Mouse (Mus musculus) liver, adult 2 months (tissue): ENCODE data around the gene Wscd1. TPM values are rescaled to one million over a fixed set of nuclear protein-coding genes. Genes with fewer than 3 reads are reported as not detected.
"Not testable (repeated sequence)": the region's sequence is repeated elsewhere in the genome, so short reads cannot be mapped to it uniquely, and the experiment has no call there.

ENCODE experiments used
- DNase-seq: peaks from one replicate; pipeline ENCODE4 v3.0.0-alpha.2; 2011; ENCODE audit warnings: low read depth, low spot score; ENCODE audit errors: extremely low read depth
- H3K27ac ChIP-seq: fragments of 200-500 bp; replicated peaks from 2 replicates; pipeline ENCODE4 v1.5.1; 2012; ENCODE audit warnings: low read depth, mild to moderate bottlenecking, control low read depth, inconsistent platforms, low read length; ENCODE audit not compliant: insufficient read depth
- H3K27me3 ChIP-seq: fragments of 200-500 bp; 2 replicates; pipeline ENCODE4 v1.6.1; 2012; ENCODE audit warnings: mild to moderate bottlenecking, moderate library complexity, low read length, inconsistent platforms; ENCODE audit not compliant: control insufficient read depth, insufficient read depth
- H3K36me3 ChIP-seq: fragments of 200-500 bp; 2 replicates; pipeline ENCODE4 v1.6.1; 2012; ENCODE audit warnings: low read length, inconsistent platforms; ENCODE audit not compliant: control insufficient read depth, insufficient read depth
- H3K4me1 ChIP-seq: fragments of 200-500 bp; 2 replicates; pipeline ENCODE4 v1.6.1; 2011; ENCODE audit warnings: low read length; ENCODE audit not compliant: control insufficient read depth, insufficient read depth
- H3K4me3 ChIP-seq: fragments of 200-500 bp; 2 replicates; pipeline ENCODE4 v1.5.1; 2011; ENCODE audit warnings: low read depth, mild to moderate bottlenecking, control low read depth, low read length, moderate library complexity; ENCODE audit not compliant: insufficient read depth
- H3K79me2 ChIP-seq: fragments of 200-500 bp; 2 replicates; pipeline ENCODE4 v1.6.1; 2012; ENCODE audit warnings: inconsistent platforms, mild to moderate bottlenecking, low read length, moderate library complexity; ENCODE audit not compliant: control insufficient read depth, insufficient read depth
- H3K9ac ChIP-seq: fragments of 200-500 bp; 2 replicates; pipeline ENCODE4 v1.6.1; 2012; ENCODE audit warnings: low read depth, mild to moderate bottlenecking, control low read depth, inconsistent platforms, low read length
- CTCF ChIP-seq: fragments of 200-500 bp; IDR thresholded peaks from 2 replicates; pipeline ENCODE4 v1.5.1; 2011; ENCODE audit warnings: low read depth, low read length, control low read depth
- POLR2A ChIP-seq: fragments of 200-500 bp; IDR thresholded peaks from 2 replicates; pipeline ENCODE4 v1.6.1; 2011; ENCODE audit warnings: low read length, control low read depth; ENCODE audit not compliant: insufficient read depth; ENCODE audit errors: extremely low read depth
- WGBS: fragments of 180-500 bp; shearing (Covaris S2); methylation state at CpG from one replicate; pipeline ENCODE4 v1.1.7; 2018; 5-methylcytosine and 5-hydroxymethylcytosine counted together
- polyA plus RNA-seq: library from polyadenylated mRNA; depleted of rRNA; stranded (reverse); fragments of >200 nt; gene quantifications from 2 replicates; pipeline ENCODE4 v1.2.3, GENCODE M21; 2012
- total RNA-seq: library from RNA; depleted of rRNA; stranded (reverse); fragments of >200 nt; gene quantifications from 2 replicates; pipeline ENCODE4 v1.2.3, GENCODE M21; 2014

Wscd1 gene
- total and polyA plus RNA-seq, 2 experiments: 0.24 to 0.46 TPM

DNA sequence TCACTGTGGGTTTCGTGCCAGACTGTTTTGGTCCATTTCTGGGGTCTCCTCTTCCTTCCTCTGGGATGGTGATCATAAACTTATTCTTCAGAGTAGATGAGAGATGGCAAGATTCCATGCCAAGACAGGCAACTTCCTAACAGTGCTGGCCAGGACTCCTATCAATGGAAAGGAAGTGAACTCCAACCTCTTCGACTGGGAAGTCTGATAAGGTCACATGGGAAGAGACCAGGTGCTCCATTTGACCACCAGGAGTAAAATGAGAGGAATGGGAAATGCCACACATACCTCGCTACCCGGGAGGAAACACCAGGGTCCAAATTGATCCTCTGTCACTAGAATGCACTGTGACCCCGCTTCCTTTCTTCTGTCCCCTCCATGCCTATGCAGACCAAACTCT, 68.4 kb downstream of the Wscd1 start:
- no peak for DNase-seq
- Histone ChIP-seq H3K27me3 (no peaks in the 10 kb centered on the region; the same call in 1 of the 2 replicates), H3K4me1 (peaks cover 3% of the 10 kb centered on the region; the same call in 1 of the 2 replicates), H3K9ac (no peak overlapping the region), H3K27ac (no peak overlapping the region), H3K79me2 (no peaks in the 10 kb centered on the region), H3K36me3 (no peaks in the 10 kb centered on the region), H3K4me3 (no peak overlapping the region)
- TF ChIP-seq CTCF (no peak), POLR2A (no peak)
- 60% methylated on average over 5 of the region's 5 CpGs for WGBS

DNA sequence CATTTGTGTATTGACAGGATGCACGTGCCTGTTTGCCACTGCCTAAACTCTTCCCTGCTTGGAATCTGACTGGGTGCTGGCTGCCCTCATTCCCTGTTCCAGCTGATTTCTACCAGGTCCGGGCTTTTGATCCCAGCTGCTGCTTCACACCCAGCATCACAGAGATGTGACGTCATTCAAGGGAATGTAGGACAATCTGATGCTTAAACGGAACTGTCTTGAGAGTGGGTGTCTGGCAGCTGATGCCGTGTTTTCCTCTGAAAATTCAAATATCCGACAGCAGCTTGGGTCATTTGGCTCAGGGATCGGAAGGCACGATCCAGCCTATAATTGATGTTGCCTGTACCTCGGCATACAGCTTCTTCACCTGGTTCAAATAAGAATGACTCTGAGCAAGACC, 70.2 kb downstream of the Wscd1 start:
- Histone ChIP-seq H3K79me2 (no peaks in the 10 kb centered on the region), H3K36me3 (no peaks in the 10 kb centered on the region), H3K9ac (no peak overlapping the region), H3K4me1 (peaks cover 3% of the 10 kb centered on the region; the same call in 1 of the 2 replicates), H3K27ac (no peak overlapping the region), H3K27me3 (no peaks in the 10 kb centered on the region; the same call in 1 of the 2 replicates), H3K4me3 (no peak overlapping the region)
- no peak for DNase-seq
- WGBS: 83% methylated on average over 9 of the region's 9 CpGs
- no peak for TF ChIP-seq CTCF
- TF ChIP-seq POLR2A: no peak

DNA sequence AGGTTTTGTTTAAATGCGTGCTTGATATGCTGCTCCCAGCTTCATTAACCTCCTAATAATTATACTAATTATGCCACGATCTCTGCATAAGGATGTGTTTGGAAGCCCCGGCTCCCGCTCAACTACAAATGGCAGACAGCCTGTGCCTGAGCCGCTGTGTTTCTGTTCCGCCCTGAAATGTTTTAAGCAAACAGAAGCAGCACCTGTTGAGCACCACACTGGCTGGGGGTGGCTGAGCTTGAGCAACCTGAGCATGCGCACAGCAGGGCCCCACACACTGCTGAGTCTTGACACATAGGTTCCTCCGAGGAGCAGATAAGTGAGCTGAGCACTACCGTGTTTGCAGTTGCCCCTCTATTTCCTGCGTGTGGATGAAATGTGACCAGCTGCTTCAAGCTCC, 71.1 kb downstream of the Wscd1 start:
- WGBS: 25% methylated on average over 10 of the region's 10 CpGs
- Histone ChIP-seq H3K27ac (no peak overlapping the region), H3K4me1 (peaks cover 3% of the 10 kb centered on the region; the same call in 1 of the 2 replicates), H3K9ac (no peak overlapping the region), H3K79me2 (no peaks in the 10 kb centered on the region), H3K36me3 (no peaks in the 10 kb centered on the region), H3K27me3 (no peaks in the 10 kb centered on the region; the same call in 1 of the 2 replicates), H3K4me3 (no peak overlapping the region)
- no peak for TF ChIP-seq POLR2A
- no peak for TF ChIP-seq CTCF
- DNase-seq: no peak

DNA sequence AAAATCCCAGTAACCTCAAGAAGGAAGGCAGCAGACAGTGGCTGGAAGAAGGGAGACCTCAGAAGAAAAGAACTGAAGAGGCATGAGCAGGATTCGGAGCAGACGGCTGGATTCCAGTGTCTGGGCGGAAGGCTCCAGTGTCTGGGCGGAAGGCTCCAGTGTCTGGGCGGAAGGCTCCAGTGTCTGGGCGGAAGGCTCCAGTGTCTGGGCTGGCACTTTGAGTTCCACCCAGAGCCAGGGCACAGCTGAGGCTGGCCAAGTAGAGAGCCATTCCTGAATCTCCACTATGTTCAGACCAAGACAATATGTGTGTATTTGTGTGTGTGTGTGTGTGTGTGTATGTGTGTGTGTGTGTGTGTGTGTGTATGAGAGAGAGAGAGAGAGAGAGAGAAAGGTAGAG, 71.8 kb downstream of the Wscd1 start:
- DNase-seq, H3K4me3 ChIP-seq, H3K79me2 ChIP-seq, H3K9ac ChIP-seq, H3K4me1 ChIP-seq, H3K27ac ChIP-seq, H3K36me3 ChIP-seq, H3K27me3 ChIP-seq: not testable (repeated sequence)
- 91% methylated on average over 6 of the region's 6 CpGs for WGBS

DNA sequence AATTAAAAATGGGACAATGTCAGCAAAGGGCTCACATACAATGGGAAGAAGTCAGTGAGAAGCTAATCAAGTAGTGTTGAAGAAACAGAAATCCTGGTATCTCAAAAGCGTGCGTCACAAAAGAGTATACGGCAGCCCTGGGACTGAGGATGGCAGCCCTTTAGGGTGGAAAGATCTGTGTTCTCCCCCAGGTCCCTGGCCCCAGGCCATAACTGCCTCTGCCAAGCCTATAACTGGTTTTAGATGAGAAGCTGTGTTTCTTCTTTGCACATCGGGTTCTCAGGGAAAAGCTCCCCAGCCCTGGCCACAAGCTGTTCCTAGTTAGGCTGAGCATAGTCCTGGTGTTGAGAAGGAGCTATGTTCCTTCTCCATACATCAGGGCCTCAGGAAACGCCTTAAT, 72.3 kb downstream of the Wscd1 start:
- H3K27ac ChIP-seq: no peak overlapping the region
- H3K9ac ChIP-seq: no peak overlapping the region
- DNase-seq: no peak
- no peaks in the 10 kb centered on the region; the same call in 1 of the 2 replicates for H3K27me3 ChIP-seq
- no peaks in the 10 kb centered on the region for H3K79me2 ChIP-seq
- no peak for TF ChIP-seq POLR2A
- no peak for TF ChIP-seq CTCF
- no peaks in the 10 kb centered on the region for H3K36me3 ChIP-seq
- no peak overlapping the region for H3K4me3 ChIP-seq
- H3K4me1 ChIP-seq: peaks cover 3% of the 10 kb centered on the region; the same call in 1 of the 2 replicates
- 90% methylated on average over 5 of the region's 5 CpGs for WGBS

DNA sequence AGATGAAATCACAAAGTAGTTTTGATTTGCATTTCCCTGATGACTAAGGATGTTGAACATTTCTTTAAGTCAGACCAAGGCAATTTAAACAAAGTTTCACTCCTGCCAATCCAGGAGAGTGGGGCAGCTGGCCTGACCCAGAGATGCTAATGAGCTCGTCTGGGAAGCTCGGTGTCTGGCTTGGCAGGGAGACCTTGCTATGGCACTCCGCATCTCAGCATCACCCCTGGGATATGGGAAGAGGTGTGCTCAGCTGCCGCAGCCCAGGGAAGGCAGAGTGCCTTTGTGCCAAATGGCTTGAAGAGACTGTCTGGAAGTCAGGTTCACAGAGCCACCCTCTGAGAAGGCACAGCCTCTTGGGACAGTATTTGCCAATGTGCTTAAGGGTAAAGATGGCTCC, 75.3 kb downstream of the Wscd1 start:
- 69% methylated on average over 4 of the region's 4 CpGs for WGBS
- no peak overlapping the region for H3K9ac ChIP-seq

More for the DNA sequence above, 75.3 kb downstream of the Wscd1 start:
- Histone ChIP-seq H3K27me3 (no peaks in the 10 kb centered on the region; the same call in 1 of the 2 replicates), H3K4me1 (no peaks in the 10 kb centered on the region), H3K79me2 (no peaks in the 10 kb centered on the region), H3K4me3 (no peak overlapping the region), H3K27ac (no peak overlapping the region), H3K36me3 (no peaks in the 10 kb centered on the region)
- no peak for TF ChIP-seq CTCF
- no peak for TF ChIP-seq POLR2A
- DNase-seq: no peak
